Mouse (Mus musculus): Measurements from ENCODE around the gene Nin.
"Not testable (repeated sequence)": the region's sequence is repeated elsewhere in the genome, so short reads cannot be mapped to it uniquely, and the experiment has no call there.

Nin gene

GRCm38 (mm10) chr12:70113351-70113750 lies at the start of gene Nin:
TSS of gene Nin (minus strand) at chr12:70113717.
- DNase-seq = no peak

GRCm38 (mm10) chr12:70161057-70161456 lies 47.5 kb upstream of the Nin start:
- no peak for DNase-seq

- no peak for DNase-seq
Measured at GRCm38 (mm10) chr12:70157292-70158066, 44.0 kb upstream of the Nin start.

GRCm38 (mm10) chr12:70156222-70156621 lies 42.7 kb upstream of the Nin start:
- DNase-seq = no peak

GRCm38 (mm10) chr12:70153842-70154241 lies 40.3 kb upstream of the Nin start, which contains the start of gene Abhd12b:
TSS of gene Abhd12b (plus strand) at chr12:70154142.
- DNase-seq = no peak

GRCm38 (mm10) chr12:70148631-70149265 lies 35.2 kb upstream of the Nin start:
- DNase-seq = no peak

- DNase-seq = no peak
Measured at GRCm38 (mm10) chr12:70147986-70148630, 34.6 kb upstream of the Nin start.

GRCm38 (mm10) chr12:70145586-70145985 lies 32.1 kb upstream of the Nin start:
- DNase-seq = no peak

GRCm38 (mm10) chr12:70144637-70145448 lies 31.3 kb upstream of the Nin start:
- DNase-seq = peak in 1 of 2 experiments; percentile 62

- DNase-seq = not testable (repeated sequence)
Measured at GRCm38 (mm10) chr12:70144106-70144587, 30.6 kb upstream of the Nin start.

GRCm38 (mm10) chr12:70140993-70141576 lies 27.6 kb upstream of the Nin start:
- DNase-seq = no peak

GRCm38 (mm10) chr12:70140542-70140941 lies 27.0 kb upstream of the Nin start:
- peak in 1 of 2 experiments; percentile 38 for DNase-seq

GRCm38 (mm10) chr12:70139871-70140270 lies 26.4 kb upstream of the Nin start:
- no peak for DNase-seq

GRCm38 (mm10) chr12:70137626-70138025 lies 24.1 kb upstream of the Nin start:
- DNase-seq = no peak

- no peak for DNase-seq
Measured at GRCm38 (mm10) chr12:70137095-70137494, 23.6 kb upstream of the Nin start.

GRCm38 (mm10) chr12:70136185-70136756 lies 22.8 kb upstream of the Nin start:
- peak; percentile 27 to 55 for DNase-seq

- DNase-seq = no peak
Measured at GRCm38 (mm10) chr12:70134627-70135235, 21.2 kb upstream of the Nin start.

GRCm38 (mm10) chr12:70131042-70131675 lies 17.6 kb upstream of the Nin start:
- no peak for DNase-seq

GRCm38 (mm10) chr12:70129105-70129504 lies 15.6 kb upstream of the Nin start:
- no peak for DNase-seq

GRCm38 (mm10) chr12:70126626-70127025 lies 13.1 kb upstream of the Nin start:
- no peak for DNase-seq

GRCm38 (mm10) chr12:70119552-70119951 lies 6.0 kb upstream of the Nin start:
- DNase-seq = no peak

Data from spleen, adult 18-20 months (tissue).